Mouse (Mus musculus): ENCODE results near the gene Wdfy1.
A peak's percentile ranks its signal among the peaks of the same experiment; 100 is the strongest.

Wdfy1 gene

DNA sequence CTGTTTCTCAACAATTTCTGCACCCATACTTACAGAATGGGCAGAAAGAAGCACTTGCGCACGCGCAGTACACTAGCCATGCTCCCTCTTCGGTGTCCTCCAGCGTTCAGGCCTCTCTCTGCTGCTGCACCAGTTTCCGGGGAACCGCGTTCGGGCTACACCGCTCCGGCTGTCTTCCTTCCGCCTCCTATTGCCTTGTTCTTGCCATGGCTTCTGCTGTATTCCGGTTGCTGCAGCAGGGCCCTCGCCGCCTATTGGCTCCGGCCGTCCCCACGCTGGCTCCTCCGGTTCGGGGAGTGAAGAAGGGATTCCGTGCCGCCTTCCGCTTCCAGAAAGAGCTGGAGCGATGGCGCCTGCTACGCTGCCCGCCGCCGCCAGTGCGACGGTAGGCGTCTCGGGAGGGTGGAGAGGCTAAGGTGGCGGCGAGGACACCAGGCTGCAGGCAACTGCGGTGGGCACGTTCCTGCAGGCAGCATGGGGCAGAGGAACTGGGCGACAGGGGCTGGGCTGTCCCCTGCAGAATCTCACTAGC is at the start of gene Wdfy1, which contains the start of gene Mrpl44:
Gene Wdfy1, minus strand, starts transcription at position 217 of the 532 bp plus-strand sequence.
Gene Mrpl44, plus strand, starts transcription at position 92 of the 532 bp plus-strand sequence.
- DNase-seq (ENCODE audit: low read depth in 1 of 2, low spot score in 2 of 2): peak; percentile 94

GRCm38 (mm10) chr1:79823951-79824633 is 48.1 kb upstream of the Wdfy1 start:
- no peak for DNase-seq (ENCODE audit: low read depth in 1 of 2, low spot score in 2 of 2)

DNA sequence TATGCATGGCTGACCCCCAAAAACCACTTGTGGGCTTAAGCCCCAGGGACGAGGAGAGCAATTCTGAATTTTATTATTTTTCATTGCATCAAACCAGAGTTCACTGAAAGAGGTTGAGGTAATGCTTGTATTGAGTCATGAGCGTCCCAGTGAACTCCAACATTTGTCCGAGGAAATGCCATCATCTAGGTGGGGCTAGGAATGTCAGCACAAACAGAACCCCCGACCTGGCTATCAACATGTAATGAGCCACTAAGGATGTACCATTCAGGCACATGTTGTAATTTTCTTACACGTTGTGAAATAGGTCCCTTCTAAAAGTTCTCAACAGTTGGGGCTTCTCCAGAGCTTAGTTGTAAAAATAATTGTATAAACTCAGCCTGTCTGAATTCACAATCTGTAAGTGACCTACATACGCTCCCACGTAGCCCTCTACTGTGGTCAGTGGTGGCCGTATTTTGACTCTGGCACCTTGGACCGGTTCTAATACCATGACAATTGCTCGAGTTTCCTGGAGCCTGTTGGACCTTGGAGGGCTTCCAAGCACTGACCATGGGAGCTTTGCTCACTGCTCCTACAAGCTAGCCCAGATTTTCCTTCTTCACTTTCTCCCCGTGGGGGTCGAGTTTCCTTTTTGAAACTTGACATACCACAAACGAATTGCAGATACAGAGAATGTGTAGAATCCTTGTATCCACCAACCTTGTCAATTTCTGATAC is 47.0 kb upstream of the Wdfy1 start:
- DNase-seq (ENCODE audit: low read depth in 1 of 2, low spot score in 2 of 2): no peak

GRCm38 (mm10) chr1:79819296-79819879 is 43.4 kb upstream of the Wdfy1 start:
- DNase-seq (ENCODE audit: low read depth in 1 of 2, low spot score in 2 of 2): no peak

DNA sequence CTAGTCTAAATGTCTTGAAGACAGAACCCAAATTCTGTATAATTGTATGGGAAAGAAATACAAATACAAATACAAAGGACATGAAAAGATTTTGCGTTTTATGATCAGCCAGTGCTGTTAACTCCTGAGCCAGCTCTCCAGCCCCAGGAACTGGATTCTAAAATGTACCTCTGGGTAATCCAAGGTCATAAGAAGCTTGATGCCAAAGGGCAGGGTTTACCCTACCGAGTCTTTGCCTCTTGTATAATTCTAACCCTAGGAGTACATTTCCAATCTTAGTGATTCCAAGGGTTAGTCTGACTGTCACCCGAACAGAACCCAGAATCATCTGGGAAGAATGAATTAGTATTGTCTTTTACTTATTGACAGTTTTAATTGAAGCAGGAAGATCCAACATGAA is 39.5 kb upstream of the Wdfy1 start:
- no peak for DNase-seq (ENCODE audit: low read depth in 1 of 2, low spot score in 2 of 2)

DNA sequence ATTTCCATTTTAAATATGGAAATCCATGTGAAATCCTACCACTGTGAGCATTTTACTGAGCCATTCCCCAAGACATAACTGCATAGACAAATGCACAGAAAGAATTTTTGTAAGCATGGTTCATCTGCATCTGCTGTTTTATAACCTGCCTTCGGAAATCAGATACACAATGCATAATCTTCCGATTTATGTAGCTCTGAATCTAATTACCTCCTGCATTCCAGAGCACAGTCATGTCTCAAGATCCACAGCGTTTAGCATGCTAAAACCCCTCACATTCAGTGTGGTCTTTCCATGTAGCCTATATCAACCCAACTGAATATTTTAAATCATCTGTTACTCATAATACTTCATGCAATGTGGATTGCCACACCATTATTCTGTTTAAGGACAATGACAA is 33.5 kb upstream of the Wdfy1 start:
- DNase-seq (ENCODE audit: low read depth in 1 of 2, low spot score in 2 of 2): no peak

DNA sequence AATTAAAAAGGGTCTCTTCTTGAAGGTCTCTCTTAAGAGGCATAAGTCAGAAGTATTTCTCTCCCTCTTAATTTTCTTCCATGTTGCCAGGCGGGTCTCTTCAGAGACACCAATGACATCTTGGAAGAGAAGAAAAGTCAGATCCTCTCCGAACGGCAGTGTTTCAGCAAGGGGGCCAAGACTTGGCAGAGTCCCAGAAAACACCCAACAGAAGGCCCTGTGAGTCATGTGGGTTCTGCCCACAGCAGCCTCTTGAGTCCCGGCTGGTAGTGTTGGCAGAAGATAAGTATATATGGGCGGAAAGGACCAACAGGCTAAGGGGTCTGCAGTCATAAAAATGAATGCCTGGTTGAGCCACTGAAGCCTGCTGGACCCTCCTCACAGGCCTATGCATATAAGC is 30.9 kb upstream of the Wdfy1 start:
- no peak for DNase-seq (ENCODE audit: low read depth in 1 of 2, low spot score in 2 of 2)

GRCm38 (mm10) chr1:79803614-79804013 is 27.7 kb upstream of the Wdfy1 start:
- no peak for DNase-seq (ENCODE audit: low read depth in 1 of 2, low spot score in 2 of 2)

DNA sequence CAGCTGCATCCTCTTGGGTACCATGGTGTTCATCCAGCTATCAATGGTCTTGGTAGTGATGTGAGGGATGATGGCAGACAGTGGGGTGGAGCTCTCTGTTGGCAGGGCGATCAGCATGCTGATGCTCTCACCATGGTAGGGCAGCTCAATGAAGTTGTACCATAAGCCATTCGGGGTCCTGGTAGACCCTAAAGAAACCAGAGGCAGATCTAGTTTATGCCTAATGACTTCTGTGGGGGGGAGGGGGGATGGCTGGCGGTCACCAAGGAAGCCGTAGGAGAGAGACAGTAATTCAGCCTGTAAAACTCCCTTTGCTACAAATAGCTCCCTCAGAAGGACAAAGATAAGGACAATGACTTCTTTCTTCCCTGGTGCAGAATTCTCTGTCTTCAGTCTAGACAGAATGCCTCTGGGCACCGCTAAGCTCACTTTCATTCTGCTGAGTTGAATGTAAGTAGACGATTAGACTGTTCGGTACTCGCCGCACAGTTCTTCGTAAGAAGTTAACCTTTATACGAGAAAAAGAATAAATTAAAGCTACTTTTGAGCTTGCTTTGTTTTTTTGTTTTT is 27.0 kb upstream of the Wdfy1 start:
- DNase-seq (ENCODE audit: low read depth in 1 of 2, low spot score in 2 of 2): no peak

- DNase-seq (ENCODE audit: low read depth in 1 of 2, low spot score in 2 of 2): no peak
Observed at GRCm38 (mm10) chr1:79797084-79797483, 21.1 kb upstream of the Wdfy1 start.

GRCm38 (mm10) chr1:79786267-79786927 is 10.5 kb upstream of the Wdfy1 start:
- DNase-seq (ENCODE audit: low read depth in 1 of 2, low spot score in 2 of 2): no peak

DNA sequence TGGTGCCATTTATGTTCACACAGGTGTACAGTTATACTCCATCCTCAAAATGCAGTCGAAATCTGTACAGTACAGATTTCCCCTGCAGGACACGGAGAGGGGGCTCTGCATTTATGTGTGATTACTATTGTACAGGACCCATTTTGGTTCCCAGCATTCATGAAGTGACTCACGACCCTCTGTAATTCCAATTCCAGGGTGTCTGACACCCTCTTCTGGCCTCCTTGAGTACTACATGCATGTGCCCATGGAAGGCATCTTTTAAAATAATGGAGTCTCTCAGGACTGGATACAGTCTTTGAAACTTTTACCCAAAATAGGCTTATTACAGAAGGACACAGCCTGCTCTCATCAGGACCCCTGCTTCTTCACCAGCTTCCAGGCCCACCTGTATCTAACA is 6.5 kb upstream of the Wdfy1 start:
- no peak for DNase-seq (ENCODE audit: low read depth in 1 of 2, low spot score in 2 of 2)

DNA sequence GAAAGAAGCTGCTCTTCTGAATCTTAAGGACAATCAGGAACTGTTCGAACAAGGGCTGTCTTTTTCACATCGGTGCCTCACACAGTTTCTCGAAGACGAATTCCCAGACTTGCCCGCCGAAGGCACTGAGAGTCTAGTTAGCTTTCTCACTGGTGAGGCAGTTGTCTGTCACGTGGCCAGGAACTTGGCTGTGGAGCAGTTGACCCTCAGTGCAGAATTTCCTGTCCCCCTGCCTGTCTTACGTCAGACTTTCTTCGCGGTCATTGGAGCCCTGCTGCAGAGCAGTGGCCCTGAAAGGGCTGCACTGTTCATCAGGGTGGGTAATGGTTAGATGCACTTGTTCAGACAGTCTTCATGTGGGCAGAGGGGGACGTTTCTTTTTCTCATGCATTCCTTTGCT is 2.1 kb upstream of the Wdfy1 start:
- DNase-seq (ENCODE audit: low read depth in 1 of 2, low spot score in 2 of 2): no peak

GRCm38 (mm10) chr1:79774164-79774780 is 1.7 kb downstream of the Wdfy1 start:
- DNase-seq (ENCODE audit: low read depth in 1 of 2, low spot score in 2 of 2): no peak

GRCm38 (mm10) chr1:79768231-79768630 is 7.7 kb downstream of the Wdfy1 start:
- DNase-seq (ENCODE audit: low read depth in 1 of 2, low spot score in 2 of 2): no peak

DNA sequence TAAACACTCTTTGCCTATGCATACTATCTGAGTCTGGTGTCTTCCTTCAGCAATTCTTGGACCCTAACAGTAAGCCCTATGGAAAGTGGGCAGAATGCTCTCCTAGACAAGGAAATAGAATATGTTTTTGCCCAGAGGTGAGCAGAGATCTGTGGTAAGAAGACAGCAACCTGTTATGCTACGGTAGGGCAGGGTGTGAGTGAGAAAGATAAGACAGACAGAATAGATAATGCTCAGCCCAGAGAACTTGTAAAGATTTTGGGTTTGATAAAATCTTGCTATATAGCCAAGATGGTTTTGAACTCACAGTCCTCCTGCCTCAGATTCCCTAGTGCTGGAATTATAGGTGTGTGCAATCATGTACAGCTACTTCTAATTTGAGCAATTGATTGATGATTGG is 11.5 kb downstream of the Wdfy1 start:
- no peak for DNase-seq (ENCODE audit: low read depth in 1 of 2, low spot score in 2 of 2)

DNA sequence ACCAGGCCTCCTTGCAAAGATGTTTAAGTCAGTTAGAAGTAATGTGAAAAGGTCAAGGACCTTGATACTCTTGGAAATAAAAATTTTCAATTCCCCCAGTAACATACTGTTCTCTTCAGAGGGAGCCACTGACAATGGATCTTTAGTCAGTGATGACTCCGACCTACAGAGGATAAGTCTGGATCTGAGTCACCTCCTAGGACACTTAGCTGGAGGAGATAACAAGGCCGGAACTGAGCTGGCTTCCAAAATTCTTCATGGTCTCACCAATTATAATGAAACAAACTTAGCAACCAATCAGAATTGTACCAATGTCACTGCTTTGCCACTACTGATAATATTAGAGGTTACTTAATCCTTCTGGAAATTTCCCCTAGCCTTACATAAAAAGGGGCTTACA is 11.9 kb downstream of the Wdfy1 start:
- DNase-seq (ENCODE audit: low read depth in 1 of 2, low spot score in 2 of 2): no peak

DNA sequence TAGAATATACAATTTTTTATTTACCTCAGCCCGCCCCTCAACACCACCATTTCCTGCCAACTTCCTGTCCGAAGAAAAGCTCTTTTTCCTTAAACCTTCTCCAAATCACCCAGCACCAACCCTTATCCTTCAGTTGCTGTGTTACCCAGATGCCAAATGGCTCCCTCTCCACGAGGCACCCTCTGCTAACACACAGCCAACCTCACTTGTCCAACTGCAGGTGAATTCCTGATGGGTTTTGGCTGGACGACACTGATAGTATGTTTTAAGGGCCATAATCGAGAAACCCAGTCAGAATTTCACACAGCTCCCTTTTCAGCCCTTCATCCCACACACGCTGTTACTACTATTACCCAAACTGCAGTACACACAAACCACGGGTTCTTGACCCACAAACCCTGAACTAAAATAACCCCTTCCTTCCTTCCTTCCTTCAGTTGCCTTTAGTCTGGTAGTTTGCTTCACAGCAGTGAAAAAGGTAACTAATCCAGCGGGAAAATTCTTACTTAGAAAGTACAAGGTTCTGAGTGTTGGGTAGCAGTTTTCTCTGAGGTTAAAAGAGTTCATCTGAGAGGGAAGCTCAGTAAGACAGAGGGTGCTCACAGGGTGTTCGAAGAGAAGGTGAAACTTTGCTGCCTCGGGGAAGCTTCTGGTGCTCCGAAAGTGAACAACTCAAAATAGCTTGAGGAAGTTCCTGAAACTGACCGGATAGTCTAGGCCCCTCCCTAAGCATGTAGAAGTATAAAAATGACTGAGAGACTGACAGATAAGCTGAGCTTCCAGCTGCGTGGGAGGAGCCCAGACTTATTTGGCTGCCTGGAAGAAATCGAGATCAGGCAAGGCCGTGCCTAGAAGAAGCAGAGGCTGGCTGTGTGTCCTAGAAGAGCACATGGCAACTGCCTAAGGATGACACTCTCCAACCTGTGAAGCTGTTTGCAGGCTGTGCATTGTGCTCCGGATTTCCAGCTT is 13.4 kb downstream of the Wdfy1 start:
- DNase-seq (ENCODE audit: low read depth in 1 of 2, low spot score in 2 of 2): no peak

DNA sequence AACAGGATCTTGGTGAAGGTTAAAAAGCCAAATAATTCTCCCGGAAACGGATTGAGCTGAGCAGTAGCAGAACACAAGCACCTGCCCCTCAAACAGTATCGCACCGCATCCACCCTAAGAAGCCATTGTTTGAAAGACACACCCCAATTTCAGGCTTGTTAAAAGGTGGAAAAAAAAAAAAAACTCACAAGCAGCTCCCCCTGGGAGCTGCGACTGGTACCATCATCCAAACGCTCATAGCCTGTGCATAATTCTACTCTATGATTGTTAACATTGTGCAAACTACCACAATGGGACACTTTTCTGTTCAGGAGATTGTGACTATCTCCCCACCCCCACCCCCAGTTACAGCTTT is 14.0 kb downstream of the Wdfy1 start:
- DNase-seq (ENCODE audit: low read depth in 1 of 2, low spot score in 2 of 2): no peak
